Mouse (Mus musculus): ENCODE results near the gene Hspa8. TPM values are rescaled to one million over a fixed set of nuclear protein-coding genes. Genes with fewer than 3 reads are reported as not detected.

Gene Hspa8
- 2,915 and 4,984 TPM in 2 replicates for total RNA-seq (2012; rRNA removed)
- total RNA-seq (2014; rRNA removed): 7,143 and 7,761 TPM in 2 replicates
- 5,629 and 6,462 TPM in 2 replicates for polyA plus RNA-seq (2012; ENCODE audit: insufficient read length, low read depth)

DNA sequence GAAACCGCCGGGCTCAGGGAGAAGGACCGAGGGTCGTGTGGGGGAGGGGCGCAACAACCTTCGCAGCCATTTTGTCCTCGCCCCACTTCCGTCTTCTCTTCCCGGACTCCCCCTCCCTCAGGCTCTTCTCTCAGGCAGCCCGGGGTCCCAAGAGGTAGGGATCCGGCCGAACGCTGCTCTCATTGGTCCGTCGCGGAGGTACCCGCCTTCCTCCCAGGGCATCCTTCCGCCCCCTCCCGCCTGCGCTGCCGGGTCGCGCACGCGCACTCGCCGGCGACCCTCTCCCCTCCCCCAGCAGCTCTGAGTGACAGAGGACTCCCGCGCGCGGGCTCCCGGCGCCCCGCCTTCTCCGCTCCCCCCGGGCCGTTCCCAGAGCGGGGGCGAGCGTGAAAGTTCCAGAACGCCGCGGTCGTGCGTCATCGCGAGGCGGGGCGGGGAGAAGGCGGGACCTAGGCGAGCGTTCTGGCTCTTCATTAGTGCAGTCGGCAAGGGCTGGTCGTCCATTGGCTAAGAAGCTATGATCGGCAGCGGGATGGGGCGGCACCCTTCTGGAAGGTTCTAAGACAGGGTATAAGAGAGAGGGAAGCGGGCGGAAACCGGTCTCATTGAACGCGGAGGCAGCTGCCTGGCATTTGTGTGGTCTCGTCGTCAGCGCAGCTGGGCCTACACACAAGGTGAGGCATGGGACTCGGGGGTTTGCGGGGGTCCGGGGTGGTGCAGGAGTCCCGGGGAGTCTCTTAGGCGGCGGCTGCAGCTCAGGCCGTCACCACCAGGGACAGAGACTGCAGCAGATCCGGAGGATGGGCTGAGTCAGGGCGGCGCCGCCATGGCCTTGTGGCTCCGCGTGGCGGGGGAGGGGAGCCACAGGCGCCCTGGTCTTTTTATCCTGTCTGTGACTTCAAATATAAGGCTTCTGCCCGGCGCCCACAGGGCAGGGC is at the start of gene Hspa8:
Gene Hspa8, plus strand, starts transcription at position 310 of the 938 bp plus-strand sequence.
- in situ Hi-C loops (cut with MboI; ENCODE audit: low pct_ligation_motif_present, low pct_unique_long_range_greater_than_20kb, low sequenced_read_pairs) (loop anchor here (5.0 to 25.0 kb wide), 2 partner anchors 44 to 186 kb away; no protein-coding TSS in a partner anchor), dilution Hi-C loops (cut with MboI; ENCODE audit: extremely low pct_ligation_motif_present, extremely low pct_unique_long_range_greater_than_20kb, low sequenced_read_pairs) (no loop called here)
- H3K9ac ChIP-seq (ENCODE audit: insufficient read depth, low read depth): peak within 1 kb of the TSS; percentile 99
- peak within 1 kb of the TSS; percentile 69 for H3K4me2 ChIP-seq (ENCODE audit: insufficient read depth, low read depth, poor library complexity, severe bottlenecking)
- peak; percentile 99 for DNase-seq (ENCODE audit: extremely low read depth)
- H3K9me3 ChIP-seq (replicated peaks; ENCODE audit: low read length): no peaks in the 10 kb centered on the region
- H3K27ac ChIP-seq (ENCODE audit: insufficient read depth, low read depth): peak within 1 kb of the TSS; percentile 78
- H3K36me3 ChIP-seq (replicated peaks in 1 of 2; ENCODE audit: control insufficient read depth in 1 of 2, insufficient read depth in 1 of 2, low read length in 1 of 2): peaks cover 34 to 36% of the 10 kb centered on the region in 2 experiments
- peak within 1 kb of the TSS; percentile 92 to 98 (median 93) for H3K4me3 ChIP-seq (replicated peaks in 1 of 3; ENCODE audit: low read depth in 2 of 3, low read length in 2 of 3, poor library complexity in 1 of 3)
- H3K4me1 ChIP-seq (ENCODE audit: control insufficient read depth in 1 of 2, insufficient read depth in 2 of 2): peaks cover 6 to 26% of the 10 kb centered on the region in 2 experiments; a peak in 3 of 4 replicates
- no peaks in the 10 kb centered on the region for H3K27me3 ChIP-seq (replicated peaks)
- H3K79me2 ChIP-seq (replicated peaks; ENCODE audit: control insufficient read depth, extremely low read depth, insufficient read depth, poor library complexity, severe bottlenecking): peaks cover 27% of the 10 kb centered on the region
- TF ChIP-seq RAD21 (IDR thresholded peaks at IDR 0.05; ENCODE audit: low read depth, low read length) (no peak), MEF2A (IDR thresholded peaks at IDR 0.05; ENCODE audit: borderline replicate concordance, low read depth, low read length) (0 out of 2 replicates have a peak, but pooled peaks have one; percentile 32), EP300 (IDR thresholded peaks at IDR 0.05; ENCODE audit: low read length) (no peak), ETS1 (conservative IDR thresholded peaks at IDR 0.05; ENCODE audit: low read depth, low read length) (peak; percentile 20; the same call in 1 of the 2 replicates), NRF1 (IDR thresholded peaks at IDR 0.05; ENCODE audit: low read depth, low read length) (peak; percentile 90), MXI1 (IDR thresholded peaks at IDR 0.05; ENCODE audit: low read depth, low read length) (peak; percentile 47; the same call in 1 of the 2 replicates), JUND (conservative IDR thresholded peaks at IDR 0.05; ENCODE audit: low read depth, low read length) (no peak), MAZ (IDR thresholded peaks at IDR 0.05; ENCODE audit: low read depth, low read length) (peak; percentile 99), MYC (IDR thresholded peaks at IDR 0.05; ENCODE audit: low read depth, low read length) (no peak), UBTF (IDR thresholded peaks at IDR 0.05; ENCODE audit: low read depth, low read length) (no peak), IRF4 (IDR thresholded peaks at IDR 0.05; ENCODE audit: low read depth, low read length) (peak; percentile 33; the same call in 1 of the 2 replicates), NELFE (IDR thresholded peaks at IDR 0.05; ENCODE audit: low read depth, low read length) (peak; percentile 100), RCOR1 (conservative IDR thresholded peaks at IDR 0.05; ENCODE audit: low read depth, low read length) (0 out of 2 replicates have a peak, but pooled peaks have one; percentile 44), SMC3 (IDR thresholded peaks at IDR 0.05; ENCODE audit: low read depth, low read length) (no peak), HCFC1 (IDR thresholded peaks at IDR 0.05; ENCODE audit: low read depth, low read length) (peak; percentile 69), ZKSCAN1 (IDR thresholded peaks at IDR 0.05; ENCODE audit: borderline replicate concordance, low read depth, low read length) (no peak), PAX5 (IDR thresholded peaks at IDR 0.05; ENCODE audit: low read length) (no peak), CHD1 (IDR thresholded peaks at IDR 0.05; ENCODE audit: low read depth, low read length) (no peak; the same call in 1 of the 2 replicates), CTCF (conservative IDR thresholded peaks at IDR 0.05 in 1 of 2, IDR thresholded peaks at IDR 0.05 in 1 of 2; ENCODE audit: low read depth in 2 of 2, low read length in 2 of 2) (no peak), POLR2A (IDR thresholded peaks at IDR 0.05; ENCODE audit: low read depth, low read length) (peak; percentile 99), ZMIZ1 (IDR thresholded peaks at IDR 0.05; ENCODE audit: low read depth, low read length) (peak; percentile 99), MAFK (IDR thresholded peaks at IDR 0.05; ENCODE audit: insufficient replicate concordance, low read length) (no peak), JUN (IDR thresholded peaks at IDR 0.05; ENCODE audit: insufficient read depth, low read depth, low read length) (no peak), KAT2A (IDR thresholded peaks at IDR 0.05; ENCODE audit: insufficient replicate concordance, low read length) (0 out of 2 replicates have a peak, but pooled peaks have one; percentile 69), TBP (conservative IDR thresholded peaks at IDR 0.05; ENCODE audit: low read depth, low read length) (peak; percentile 98), MAX (IDR thresholded peaks at IDR 0.05; ENCODE audit: low read length) (no peak), GABPA (IDR thresholded peaks at IDR 0.05; ENCODE audit: insufficient replicate concordance, low read depth, low read length) (no peak), ZC3H11A (IDR thresholded peaks at IDR 0.05; ENCODE audit: low read depth, low read length) (no peak), TCF12 (IDR thresholded peaks at IDR 0.05; ENCODE audit: low read depth, low read length) (peak; percentile 92), E2F4 (IDR thresholded peaks at IDR 0.05; ENCODE audit: insufficient replicate concordance, low read depth, low read length) (0 out of 2 replicates have a peak, but pooled peaks have one; percentile 89), POLR2AphosphoS2 (IDR thresholded peaks at IDR 0.05; ENCODE audit: low read depth, low read length) (peak; percentile 98), ELF1 (IDR thresholded peaks at IDR 0.05; ENCODE audit: low read depth, low read length) (peak; percentile 91), CHD2 (IDR thresholded peaks at IDR 0.05; ENCODE audit: low read length) (peak; percentile 90), ZNF384 (IDR thresholded peaks at IDR 0.05; ENCODE audit: low read depth, low read length) (no peak), USF1 (IDR thresholded peaks at IDR 0.05; ENCODE audit: low read depth, low read length) (no peak), SIN3A (IDR thresholded peaks at IDR 0.05; ENCODE audit: low read length) (peak; percentile 86), BHLHE40 (IDR thresholded peaks at IDR 0.05; ENCODE audit: low read depth, low read length) (0 out of 2 replicates have a peak, but pooled peaks have one; percentile 16)

Measured in CH12.LX (cell line).